Mouse (Mus musculus): ENCODE data around the gene Mbd5.

GRCm38 (mm10) chr2:49355867-49356266, 406.6 kb downstream of the Mbd5 start:
- TF ChIP-seq CTCF (IDR thresholded peaks at IDR 0.05) (no peak), EP300 (IDR thresholded peaks at IDR 0.05) (no peak)

Data from lung, postnatal 0 days (tissue).